Mouse (Mus musculus): Measurements from ENCODE around the gene Tceal8.

DNA sequence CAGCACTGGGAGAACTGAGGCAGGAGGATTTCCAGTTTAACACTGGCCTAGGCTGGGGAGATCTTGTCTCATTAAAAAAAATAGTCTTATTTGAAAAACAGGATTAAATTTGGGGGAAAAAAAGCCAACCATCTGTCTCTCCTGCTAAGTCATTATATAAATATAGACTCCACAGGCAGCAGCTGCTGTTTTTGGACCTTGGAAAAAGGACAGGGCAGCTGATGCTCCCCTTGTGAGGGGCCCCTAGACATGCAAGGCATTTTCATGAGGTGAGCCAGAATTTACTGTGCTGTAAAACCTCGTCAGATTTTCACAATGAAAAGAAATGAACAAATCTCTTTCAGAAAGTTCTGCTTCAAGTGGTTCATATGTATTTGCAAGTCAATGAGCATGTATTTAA is 44.2 kb upstream of the Tceal8 start:
- TF ChIP-seq POLR2A (IDR thresholded peaks at IDR 0.05; ENCODE audit: low read depth, low read length): no peak
- no peak for TF ChIP-seq CTCF (IDR thresholded peaks at IDR 0.05; ENCODE audit: extremely low read depth, insufficient read length, insufficient replicate concordance, low read depth, low read length)
